Mouse (Mus musculus) small intestine, adult 2 months (tissue): ENCODE data around the gene Mink1. TPM values are rescaled to one million over a fixed set of nuclear protein-coding genes. Genes with fewer than 3 reads are reported as not detected.

Experiments
- H3K27ac ChIP-seq: fragments of 200-500 bp; 2 replicates; pipeline ENCODE4 v1.5.1; 2012; ENCODE audit warnings: low read depth, low read length, control low read depth, inconsistent platforms; ENCODE audit not compliant: insufficient read depth
- H3K27me3 ChIP-seq: fragments of 200-500 bp; 2 replicates; pipeline ENCODE4 v1.6.1; 2012; ENCODE audit warnings: mild to moderate bottlenecking, moderate library complexity, low read length, inconsistent platforms; ENCODE audit not compliant: control insufficient read depth, insufficient read depth
- H3K36me3 ChIP-seq: fragments of 200-500 bp; 2 replicates; pipeline ENCODE4 v1.6.1; 2012; ENCODE audit warnings: mild to moderate bottlenecking, low read length, control low read depth, inconsistent platforms; ENCODE audit not compliant: control insufficient read depth, insufficient read depth
- H3K4me1 ChIP-seq: fragments of 200-500 bp; 2 replicates; pipeline ENCODE4 v1.6.1; 2012; ENCODE audit warnings: low read length, inconsistent platforms, mixed read lengths; ENCODE audit not compliant: control insufficient read depth, insufficient read depth, insufficient read length
- H3K4me3 ChIP-seq: fragments of 200-500 bp; 2 replicates; pipeline ENCODE4 v1.5.1; 2012; ENCODE audit warnings: low read depth, mild to moderate bottlenecking, control low read depth, inconsistent platforms, low read length, moderate library complexity
- CTCF ChIP-seq: fragments of 200-500 bp; IDR thresholded peaks from 2 replicates; pipeline ENCODE4 v1.5.1; 2012; ENCODE audit warnings: low read depth, mild to moderate bottlenecking, control low read depth, inconsistent platforms, low read length, moderate library complexity, mixed read lengths; ENCODE audit not compliant: insufficient replicate concordance, insufficient read length; ENCODE audit errors: extremely low read depth
- POLR2A ChIP-seq: fragments of 200-500 bp; IDR thresholded peaks from 2 replicates; pipeline ENCODE4 v1.6.1; 2012; ENCODE audit warnings: low read depth, mild to moderate bottlenecking, control low read depth, inconsistent platforms, low read length, moderate library complexity
- WGBS: fragments of 180-500 bp; shearing (Covaris S2); methylation state at CpG from one replicate; pipeline ENCODE4 v1.1.7; 2018; 5-methylcytosine and 5-hydroxymethylcytosine counted together
- polyA plus RNA-seq: library from polyadenylated mRNA; depleted of rRNA; stranded (reverse); fragments of >200 nt; gene quantifications from 2 replicates; pipeline ENCODE4 v1.2.3, GENCODE M21; 2012

The Mink1 gene
- polyA plus RNA-seq, 1 experiment = 82.0 TPM

DNA sequence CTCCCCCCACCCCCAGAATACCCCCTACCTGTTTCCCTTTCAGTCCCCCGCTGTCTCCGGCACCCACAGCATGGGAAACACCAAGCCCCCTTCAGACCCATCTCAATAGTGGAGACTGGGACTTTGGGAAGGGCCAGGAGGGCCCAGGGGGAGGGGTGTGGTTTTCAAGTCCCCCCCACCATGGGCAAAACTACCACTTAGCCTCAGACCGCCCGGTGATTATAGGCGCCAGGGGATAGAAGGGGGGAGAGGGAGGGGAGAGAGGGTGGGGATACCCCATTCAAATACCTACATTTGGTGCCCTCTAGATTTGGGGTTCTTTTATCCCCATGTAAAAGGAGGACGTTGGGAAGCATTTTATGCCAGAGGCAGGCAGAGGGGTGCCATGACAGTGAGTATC lies 29.8 kb upstream of the Mink1 start, which contains the start of gene Gm40193:
Gene Gm40193 (minus strand): TSS at position 101 of the 400 bp plus-strand sequence.
- TF ChIP-seq POLR2A (no peak), CTCF (no peak)
- Histone ChIP-seq H3K4me1 (no peaks in the 10 kb centered on the region), H3K36me3 (peaks cover 6% of the 10 kb centered on the region), H3K4me3 (no peak within 1 kb of the TSS), H3K27ac (no peak within 1 kb of the TSS), H3K27me3 (no peaks in the 10 kb centered on the region)
- WGBS = 85% methylated on average over 6 of the region's 6 CpGs

DNA sequence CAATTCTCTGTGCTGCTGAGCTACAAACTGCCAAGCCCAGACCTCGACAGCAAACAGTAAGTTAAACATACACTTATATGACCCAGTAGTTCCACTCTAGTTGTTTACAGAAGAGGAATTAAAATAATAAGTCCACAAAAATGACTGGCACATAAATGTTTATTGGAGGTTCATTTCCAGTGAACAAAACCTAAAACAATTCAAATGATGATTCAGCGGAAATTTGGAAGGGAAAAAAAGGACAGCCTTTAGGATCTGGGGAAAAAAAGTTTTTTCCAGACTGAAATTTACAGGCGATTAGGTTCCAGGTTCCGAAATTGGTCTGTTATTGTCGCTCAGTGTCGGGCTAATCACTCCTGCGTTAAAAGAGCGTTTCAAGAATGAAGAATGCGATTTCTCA lies 23.3 kb upstream of the Mink1 start:
- TF ChIP-seq POLR2A (no peak), CTCF (no peak)
- peak overlapping the region; percentile 88 for H3K4me3 ChIP-seq
- H3K36me3 ChIP-seq = no peaks in the 10 kb centered on the region; the same call in 1 of the 2 replicates
- WGBS = 2% methylated on average over 9 of the region's 9 CpGs
- H3K4me1 ChIP-seq = peaks cover 2% of the 10 kb centered on the region
- H3K27me3 ChIP-seq = no peaks in the 10 kb centered on the region
- H3K27ac ChIP-seq = peak overlapping the region; percentile 23; the same call in 1 of the 2 replicates

DNA sequence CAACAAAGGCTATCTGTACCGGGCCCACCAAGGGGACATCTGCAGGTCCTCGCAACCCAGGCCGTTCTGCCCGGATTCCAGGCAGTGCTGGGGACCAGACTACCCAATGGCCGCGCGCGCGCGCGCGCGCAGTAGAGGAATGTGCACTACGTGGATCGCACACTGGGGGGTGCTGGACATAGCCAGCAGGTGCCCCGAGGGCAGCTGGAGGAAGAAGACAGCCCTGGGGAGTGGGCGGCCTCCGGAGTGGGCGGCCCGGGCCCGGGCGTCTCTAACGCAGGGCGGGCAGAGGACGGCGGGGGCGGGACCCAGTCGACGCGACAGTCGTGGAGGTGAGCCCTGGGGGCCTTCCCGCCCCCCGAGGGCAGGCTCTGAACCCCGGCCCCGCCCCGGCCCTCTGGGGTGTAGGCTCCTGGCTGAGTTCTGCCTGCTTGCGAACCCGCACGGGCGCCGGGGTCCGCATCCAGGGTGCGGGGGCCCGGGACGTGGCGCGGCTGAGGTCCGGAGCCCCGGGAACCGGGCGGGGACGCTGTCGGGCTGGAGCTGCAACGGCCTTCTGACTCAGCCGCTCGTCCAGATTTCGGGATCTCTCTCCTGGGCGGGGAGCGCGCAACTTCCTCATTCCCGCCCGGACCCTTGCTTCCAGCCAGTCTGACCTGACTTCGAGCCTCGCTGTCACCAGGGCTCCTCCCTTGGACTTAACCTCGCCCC lies 22.6 kb upstream of the Mink1 start, which contains the start of gene Pld2:
Gene Pld2 (plus strand): TSS at position 188 of the 711 bp plus-strand sequence.
- H3K4me3 ChIP-seq = peak within 1 kb of the TSS; percentile 88
- under 1% methylated on average over 62 of the region's 65 CpGs for WGBS
- TF ChIP-seq CTCF (peak; percentile 69), POLR2A (no peak; the same call in 1 of the 2 replicates)
- H3K4me1 ChIP-seq = peaks cover 2% of the 10 kb centered on the region
- H3K36me3 ChIP-seq = no peaks in the 10 kb centered on the region; the same call in 1 of the 2 replicates
- H3K27ac ChIP-seq = peak within 1 kb of the TSS; percentile 27; the same call in 1 of the 2 replicates
- H3K27me3 ChIP-seq = no peaks in the 10 kb centered on the region

DNA sequence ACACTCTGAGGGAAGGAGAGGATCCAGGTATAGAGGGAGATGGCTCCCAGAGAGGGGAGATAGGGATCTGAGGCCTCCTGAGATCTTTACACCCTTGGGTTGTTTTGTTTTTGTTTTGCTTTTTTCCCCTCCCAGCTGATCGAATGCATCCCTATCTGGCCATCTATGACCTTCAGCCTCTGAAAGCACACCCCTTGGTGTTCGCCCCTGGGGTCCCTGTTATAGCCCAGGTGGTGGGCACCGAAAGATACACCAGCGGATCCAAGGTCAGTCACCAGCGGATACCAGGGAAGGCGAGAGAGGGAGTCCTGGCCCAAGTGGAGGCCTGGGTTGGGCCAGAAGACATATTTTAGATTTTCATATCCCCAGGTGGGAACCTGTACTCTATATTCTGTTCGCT lies 21.8 kb upstream of the Mink1 start:
- H3K27me3 ChIP-seq = no peaks in the 10 kb centered on the region
- TF ChIP-seq CTCF = no peak
- no peak for TF ChIP-seq POLR2A
- H3K36me3 ChIP-seq = no peaks in the 10 kb centered on the region; the same call in 1 of the 2 replicates
- H3K4me3 ChIP-seq = peak overlapping the region; percentile 88; the same call in 1 of the 2 replicates
- no peak overlapping the region for H3K27ac ChIP-seq
- peaks cover 2% of the 10 kb centered on the region for H3K4me1 ChIP-seq
- 81% methylated on average over 7 of the region's 7 CpGs for WGBS

GRCm38 (mm10) chr11:70541415-70541814 lies 21.3 kb upstream of the Mink1 start:
- no peaks in the 10 kb centered on the region; the same call in 1 of the 2 replicates for H3K36me3 ChIP-seq
- no peak for TF ChIP-seq POLR2A
- TF ChIP-seq CTCF = no peak
- 83% methylated on average over 5 of the region's 5 CpGs for WGBS
- peaks cover 2% of the 10 kb centered on the region for H3K4me1 ChIP-seq
- no peak overlapping the region for H3K4me3 ChIP-seq
- no peak overlapping the region for H3K27ac ChIP-seq
- no peaks in the 10 kb centered on the region for H3K27me3 ChIP-seq

DNA sequence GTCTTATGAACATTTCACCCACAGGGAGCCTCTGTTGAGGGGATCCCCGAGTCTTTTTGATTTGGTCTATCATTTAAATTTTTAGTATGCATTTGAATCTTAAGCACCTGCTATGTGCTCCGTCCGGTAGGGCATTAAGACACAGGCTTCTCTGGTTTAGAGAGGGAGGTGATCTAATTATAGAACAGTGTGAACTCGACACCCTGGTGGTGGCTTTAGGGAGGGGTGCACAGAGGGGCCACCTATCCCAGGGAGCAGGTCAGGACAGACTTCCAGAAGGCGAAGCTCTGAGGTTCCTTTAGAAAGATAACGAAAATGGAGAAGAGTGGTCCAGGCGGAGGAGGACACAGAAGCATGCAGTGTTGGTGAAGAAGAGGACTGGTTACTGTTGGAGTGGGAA lies 18.2 kb upstream of the Mink1 start:
- TF ChIP-seq CTCF (no peak), POLR2A (no peak)
- Histone ChIP-seq H3K27me3 (no peaks in the 10 kb centered on the region), H3K36me3 (peaks cover 1% of the 10 kb centered on the region; the same call in 1 of the 2 replicates), H3K27ac (no peak overlapping the region), H3K4me1 (no peaks in the 10 kb centered on the region; the same call in 1 of the 2 replicates), H3K4me3 (no peak overlapping the region)
- 84% methylated on average over 7 of the region's 7 CpGs for WGBS

GRCm38 (mm10) chr11:70551526-70551925 lies 11.2 kb upstream of the Mink1 start:
- H3K36me3 ChIP-seq = peaks cover 11% of the 10 kb centered on the region; the same call in 1 of the 2 replicates
- no peak overlapping the region for H3K27ac ChIP-seq
- TF ChIP-seq POLR2A (no peak), CTCF (no peak)
- H3K4me3 ChIP-seq = no peak overlapping the region
- H3K4me1 ChIP-seq = no peaks in the 10 kb centered on the region
- 91% methylated on average over 8 of the region's 8 CpGs for WGBS
- H3K27me3 ChIP-seq = no peaks in the 10 kb centered on the region
